Mouse (Mus musculus): ENCODE results near the gene Tspan3.
A peak's percentile ranks its signal among the peaks of the same experiment; 100 is the strongest.

The Tspan3 gene

GRCm38 (mm10) chr9:56154572-56154971, 10.7 kb downstream of the Tspan3 start:
- no peak for DNase-seq

GRCm38 (mm10) chr9:56152482-56153007, 12.7 kb downstream of the Tspan3 start:
- no peak for DNase-seq

DNA sequence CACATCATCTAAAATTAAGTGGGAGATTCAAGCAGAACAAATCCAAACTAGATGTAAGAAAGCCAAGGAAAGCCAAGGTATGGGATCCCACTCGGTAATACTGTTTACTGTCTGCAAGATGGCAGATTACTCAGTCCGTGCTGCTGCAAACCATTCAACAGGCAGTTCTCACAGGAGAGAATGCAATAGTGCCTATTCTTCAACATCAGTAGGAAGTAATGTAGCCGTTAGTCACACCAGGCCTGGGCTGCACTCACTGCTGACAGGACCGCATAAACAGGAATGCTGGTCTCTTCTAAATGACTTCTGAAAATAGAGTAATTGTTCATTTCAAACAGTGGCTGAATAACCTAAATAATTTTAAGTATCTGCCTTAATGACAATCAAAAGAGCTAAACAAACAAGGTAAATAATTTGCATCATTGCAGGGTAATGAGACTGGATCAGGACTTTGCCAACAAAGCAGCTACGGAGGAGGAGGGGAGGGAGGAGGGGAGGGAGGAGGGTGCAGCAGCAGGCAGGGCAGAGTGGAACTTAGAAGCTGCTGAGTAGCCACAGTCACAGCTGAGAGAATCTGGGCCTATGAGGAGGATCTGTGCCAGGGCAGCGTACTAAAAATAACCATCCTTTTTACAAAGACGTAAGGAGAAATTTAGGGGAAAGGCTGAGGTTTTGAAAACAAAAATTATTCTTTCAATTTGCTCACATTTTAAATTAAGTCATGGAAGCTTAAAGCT, 13.4 kb downstream of the Tspan3 start:
- no peak for DNase-seq

GRCm38 (mm10) chr9:56146326-56146923, 18.9 kb downstream of the Tspan3 start:
- no peak for DNase-seq

GRCm38 (mm10) chr9:56144366-56145003, 20.8 kb downstream of the Tspan3 start:
- DNase-seq = no peak

DNA sequence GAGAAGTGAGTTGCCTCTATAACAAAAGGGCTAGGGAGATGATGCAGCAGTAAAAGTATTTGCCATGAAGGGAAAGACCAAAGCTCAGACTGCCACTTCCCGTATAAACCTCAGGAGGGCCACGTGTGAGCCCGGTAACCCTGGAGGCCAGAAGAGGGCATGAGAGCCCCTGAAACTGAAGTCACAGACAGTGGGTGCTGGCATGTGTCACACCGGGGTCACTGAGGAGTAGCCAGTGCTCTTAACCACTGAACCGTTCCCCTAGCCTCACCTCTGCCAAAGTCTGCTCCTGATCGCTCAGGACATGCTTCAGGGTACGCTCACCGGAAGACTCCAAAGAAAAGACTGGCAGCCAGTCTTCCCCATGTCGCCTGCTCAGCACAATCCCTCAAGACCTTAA, 23.5 kb downstream of the Tspan3 start:
- DNase-seq = no peak

DNA sequence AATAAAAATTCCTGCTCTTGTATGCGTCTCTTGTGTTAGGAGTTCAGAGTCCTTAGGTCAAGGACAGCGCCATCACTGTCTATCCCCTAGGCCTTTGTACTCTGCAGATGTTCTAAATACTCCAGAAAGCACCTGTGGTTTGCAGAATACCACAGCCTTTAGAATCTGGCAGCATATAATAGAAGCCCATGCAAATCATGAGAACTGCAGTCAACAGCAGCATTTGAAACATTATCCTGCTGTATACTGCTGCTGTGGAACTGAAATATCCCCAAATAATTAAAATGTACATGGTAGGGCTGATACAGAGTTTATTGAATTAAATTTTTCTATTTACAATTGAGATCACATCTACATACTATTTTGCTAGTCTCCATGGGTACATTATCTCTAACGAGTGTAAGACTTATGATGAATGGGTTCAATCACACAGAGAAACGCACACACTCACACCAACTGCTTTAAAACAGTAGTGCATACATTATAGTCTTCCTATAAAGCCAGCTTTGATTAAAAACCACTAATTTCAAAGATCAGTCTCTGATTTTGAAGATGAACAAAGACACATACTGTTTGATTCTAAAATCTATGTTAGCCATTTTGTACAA, 29.6 kb downstream of the Tspan3 start:
- no peak for DNase-seq

GRCm38 (mm10) chr9:56134614-56135013, 30.7 kb downstream of the Tspan3 start:
- no peak for DNase-seq

DNA sequence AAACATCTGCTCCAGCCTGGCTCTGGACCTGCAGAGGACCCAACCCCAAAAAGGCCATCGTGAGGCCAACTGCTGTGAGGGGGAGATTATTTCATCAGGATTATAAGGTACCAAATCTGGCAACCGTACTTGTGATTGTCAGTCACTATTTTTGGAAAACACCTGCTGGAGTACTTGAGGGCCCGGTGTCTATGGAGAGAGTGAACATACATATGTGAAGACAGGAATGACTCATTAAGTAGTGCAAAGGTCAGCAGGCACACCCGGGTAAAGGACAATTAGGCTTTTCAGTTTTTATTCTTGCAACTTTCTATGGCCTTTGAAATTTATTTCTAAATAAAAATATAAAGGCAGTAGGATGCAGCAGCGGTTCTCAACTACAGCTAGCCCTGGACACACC, 31.3 kb downstream of the Tspan3 start:
- DNase-seq = no peak

DNA sequence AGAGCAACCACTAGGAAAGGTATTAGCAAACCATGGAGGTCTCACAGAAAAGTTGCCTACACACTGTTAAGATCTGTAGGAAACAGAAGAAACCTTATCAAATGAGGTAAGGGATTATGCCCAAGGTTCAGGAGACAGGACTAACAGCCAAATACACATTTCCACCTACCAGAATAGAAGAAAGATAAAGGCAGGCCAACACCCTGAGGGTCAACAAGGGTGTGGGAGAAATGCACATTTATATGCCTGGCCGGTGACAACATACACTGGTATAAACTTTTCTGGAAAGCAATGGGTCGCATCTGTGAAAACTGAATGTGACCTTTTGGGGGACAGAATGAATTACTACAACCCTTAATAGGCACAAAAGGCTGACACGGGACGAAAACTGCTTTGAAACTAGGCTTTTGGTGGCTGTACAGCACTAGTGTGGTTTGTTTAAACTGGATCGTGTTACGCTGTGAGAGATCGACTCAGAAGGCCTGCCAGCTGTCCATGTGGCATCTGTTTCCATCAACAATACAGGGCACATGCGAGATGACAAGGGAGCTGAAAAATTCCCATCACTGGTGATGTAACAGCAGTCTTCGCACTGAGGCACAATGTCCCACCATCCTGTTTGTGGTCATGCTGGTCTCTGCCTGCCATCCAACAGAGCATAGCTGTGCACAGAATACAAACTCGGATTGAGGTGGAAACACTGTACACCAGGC, 33.3 kb downstream of the Tspan3 start:
- no peak for DNase-seq

- DNase-seq = no peak
Measured at GRCm38 (mm10) chr9:56130536-56130935, 34.7 kb downstream of the Tspan3 start.

GRCm38 (mm10) chr9:56129951-56130350, 35.3 kb downstream of the Tspan3 start:
- DNase-seq = no peak

DNA sequence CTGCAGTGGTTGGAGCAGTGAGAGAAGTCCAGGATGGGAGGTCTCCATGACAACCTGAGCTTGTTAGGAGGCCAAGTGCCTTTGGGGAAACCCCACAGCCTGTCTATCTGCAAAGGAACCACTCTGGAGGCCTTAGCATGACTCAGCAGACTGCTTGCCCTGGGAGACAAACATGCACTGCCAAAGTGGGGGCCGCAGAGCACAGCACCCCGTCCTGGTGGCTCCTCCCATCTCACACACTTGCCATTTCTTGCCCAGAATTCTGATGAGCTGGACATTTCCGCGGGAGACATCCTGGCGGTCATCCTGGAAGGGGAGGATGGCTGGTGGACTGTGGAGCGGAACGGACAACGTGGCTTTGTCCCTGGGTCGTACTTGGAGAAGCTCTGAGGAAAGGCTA, 36.9 kb downstream of the Tspan3 start:
- peak; percentile 21 for DNase-seq

- DNase-seq = no peak
Measured at GRCm38 (mm10) chr9:56126453-56127173, 38.7 kb downstream of the Tspan3 start.

- DNase-seq = no peak
Measured at GRCm38 (mm10) chr9:56124561-56124960, 40.7 kb downstream of the Tspan3 start.

GRCm38 (mm10) chr9:56123613-56124012, 41.7 kb downstream of the Tspan3 start:
- DNase-seq = no peak

DNA sequence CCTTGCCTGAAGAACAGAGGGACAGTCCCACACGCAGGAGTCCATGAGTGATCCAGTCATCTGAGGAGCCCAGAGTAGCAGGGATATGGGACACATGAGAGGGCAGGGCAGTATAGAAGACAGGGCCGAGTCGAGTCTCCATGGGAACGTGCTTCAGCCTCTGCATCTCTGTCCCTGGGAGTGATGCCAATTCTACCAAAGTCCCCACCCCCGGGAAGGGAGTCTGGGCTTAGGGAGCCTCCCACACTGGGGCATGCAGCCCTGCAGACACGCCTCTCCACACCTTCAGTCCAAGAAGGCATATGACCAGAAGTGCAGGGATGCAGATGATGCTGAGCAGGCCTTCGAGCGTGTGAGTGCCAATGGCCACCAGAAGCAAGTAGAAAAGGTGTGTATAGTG, 42.3 kb downstream of the Tspan3 start:
- no peak for DNase-seq

DNA sequence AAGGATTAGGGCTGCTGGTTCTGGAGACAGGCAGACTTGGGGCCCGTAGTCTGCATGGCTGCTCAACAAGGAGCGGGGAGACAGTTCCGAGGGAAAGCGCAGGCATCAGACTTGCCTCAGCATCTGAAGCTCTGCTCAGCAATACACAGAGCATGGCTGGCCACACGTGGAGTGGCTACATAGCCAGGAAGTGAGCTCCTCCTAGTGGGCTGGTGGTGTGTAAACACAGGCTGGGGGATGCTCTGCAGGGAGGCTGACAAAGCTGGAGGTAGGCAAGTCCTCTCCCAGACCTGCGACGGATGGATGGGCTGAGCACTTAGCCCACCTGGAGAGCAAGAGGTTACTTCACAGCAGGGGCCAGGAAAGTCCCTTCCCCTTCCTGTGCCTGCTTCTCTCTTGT, 44.2 kb downstream of the Tspan3 start:
- peak; percentile 22 for DNase-seq

GRCm38 (mm10) chr9:56119651-56120050, 45.6 kb downstream of the Tspan3 start:
- no peak for DNase-seq

- DNase-seq = peak; percentile 71
Measured at GRCm38 (mm10) chr9:56118582-56118981, 46.7 kb downstream of the Tspan3 start.

DNA sequence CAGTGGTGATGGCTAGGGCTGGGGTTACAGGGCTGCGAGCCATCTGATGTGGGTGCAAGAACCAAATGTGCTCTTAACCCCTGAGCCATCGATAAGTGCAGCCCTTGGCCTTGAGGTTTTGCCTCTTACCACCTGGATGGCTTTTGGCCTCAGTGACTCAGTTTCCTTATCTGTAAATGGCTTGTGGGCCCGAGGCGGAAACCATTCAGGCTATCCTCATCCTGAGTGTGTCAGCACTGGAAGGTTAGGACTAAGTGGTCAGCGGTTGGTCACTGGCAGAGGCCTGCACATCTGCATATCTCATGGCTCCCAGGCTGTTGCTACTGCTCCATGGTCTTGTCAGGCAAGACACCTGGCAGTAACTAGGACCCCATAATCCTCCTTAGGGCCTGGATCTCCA, 47.2 kb downstream of the Tspan3 start:
- DNase-seq = no peak

- peak; percentile 36 for DNase-seq
Measured at GRCm38 (mm10) chr9:56108174-56108573, 57.1 kb downstream of the Tspan3 start.
